Mouse (Mus musculus) induced T-regulatory cell, adult 2 months (primary cell): Measurements from ENCODE around the gene Tdpoz2.
"Not testable (repeated sequence)": the region's sequence is repeated elsewhere in the genome, so short reads cannot be mapped to it uniquely, and the experiment has no call there.

Experiments used
- DNase-seq: peaks from one replicate; pipeline ENCODE4 v3.0.0-alpha.2; 2012; ENCODE audit warnings: low read depth

Gene Tdpoz2

GRCm38 (mm10) chr3:93652586-93652985 is at the start of gene Tdpoz2:
TSS of gene Tdpoz2 (minus strand) at chr3:93652686.
- no peak for DNase-seq

GRCm38 (mm10) chr3:93692970-93693369 is 40.5 kb upstream of the Tdpoz2 start, which contains the start of gene Gm37596:
TSS of gene Gm37596 (minus strand) at chr3:93693070.
- DNase-seq = not testable (repeated sequence)

GRCm38 (mm10) chr3:93676210-93676609 is 23.7 kb upstream of the Tdpoz2 start, which contains the start of gene Tdpoz1:
TSS of gene Tdpoz1 (minus strand) at chr3:93676310.
- DNase-seq = not testable (repeated sequence)

- DNase-seq = not testable (repeated sequence)
Measured at GRCm38 (mm10) chr3:93670805-93671503, 18.5 kb upstream of the Tdpoz2 start.

GRCm38 (mm10) chr3:93654260-93654659 is 1.8 kb upstream of the Tdpoz2 start:
- DNase-seq = no peak

- peak; percentile 54 for DNase-seq
Measured at GRCm38 (mm10) chr3:93630917-93631714, 21.4 kb downstream of the Tdpoz2 start.

GRCm38 (mm10) chr3:93608970-93609369 is 43.5 kb downstream of the Tdpoz2 start:
- peak; percentile 76 for DNase-seq

GRCm38 (mm10) chr3:93601903-93602302 is 50.6 kb downstream of the Tdpoz2 start:
- DNase-seq = no peak
